Mouse (Mus musculus) layer of hippocampus, adult 2 months (tissue): ENCODE results near the gene Erich3. TPM values are rescaled to one million over a fixed set of nuclear protein-coding genes. Genes with fewer than 3 reads are reported as not detected.
A peak's percentile ranks its signal among the peaks of the same experiment; 100 is the strongest.

Experiments used
- DNase-seq, 2 experiments: peaks; one replicate each; pipeline ENCODE4 v3.0.0; 2022; ENCODE audit warnings: low spot score in 2 of 2
- H3K27ac ChIP-seq: fragments of 200-600 bp; 2 replicates; pipeline ENCODE4 v1.8.1; 2022
- H3K4me3 ChIP-seq: fragments of 200-600 bp; 2 replicates; pipeline ENCODE4 v1.8.1; 2022; ENCODE audit warnings: mild to moderate bottlenecking
- CTCF ChIP-seq: fragments of 200-600 bp; conservative IDR thresholded peaks from 2 replicates; pipeline ENCODE4 v1.8.1; 2022; ENCODE audit warnings: antibody characterized with exemption, mild to moderate bottlenecking, moderate library complexity
- total RNA-seq, 2 experiments: library from RNA; stranded (reverse); gene quantifications; 2 replicates each; pipeline ENCODE4 v1.2.3; 2021

Gene Erich3
- total RNA-seq, 2 experiments from 2014 or later: 7.7 TPM

DNA sequence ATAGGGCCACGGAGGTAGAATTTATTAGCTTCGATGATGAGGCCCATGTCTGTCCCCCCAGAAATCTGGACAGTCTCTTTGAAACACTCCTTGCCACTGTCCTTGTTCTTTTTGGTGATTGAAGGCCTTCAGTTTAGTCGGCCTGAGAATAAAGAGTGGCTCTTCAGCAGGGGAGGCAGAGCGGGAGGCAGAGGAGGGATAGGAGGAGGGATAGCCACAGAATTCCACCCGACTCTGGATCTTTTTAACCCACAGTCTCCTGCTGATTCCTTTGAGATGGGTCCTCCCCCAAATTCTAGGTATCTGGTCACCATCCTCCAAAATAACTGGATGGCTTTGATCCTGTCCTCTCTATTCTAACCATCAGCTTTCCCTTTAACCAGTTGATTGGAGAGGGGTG lies 10.2 kb upstream of the Erich3 start:
- no peak for TF ChIP-seq CTCF
- H3K27ac ChIP-seq: peak overlapping the region; percentile 2; the same call in 1 of the 2 replicates
- DNase-seq: no peak

DNA sequence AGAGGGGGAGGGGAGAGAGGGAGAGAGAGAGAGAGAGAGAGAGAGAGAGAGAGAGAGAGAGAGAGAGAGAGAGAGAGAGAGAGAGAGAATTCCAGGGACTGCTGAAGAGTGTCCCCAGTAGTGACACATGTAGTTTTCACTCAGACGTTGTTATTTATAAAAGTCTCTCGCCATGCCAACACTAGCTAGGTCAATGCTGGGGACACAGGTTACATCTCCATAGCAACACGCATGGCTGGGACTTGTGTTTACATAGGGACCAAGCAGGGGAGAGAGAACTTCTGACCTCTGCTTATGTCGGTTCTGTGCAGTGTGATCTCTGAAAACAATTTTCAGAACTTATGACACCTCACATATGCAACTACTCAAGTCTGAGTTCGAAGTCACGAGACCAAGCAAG lies 9.4 kb upstream of the Erich3 start:
- H3K27ac ChIP-seq: no peak overlapping the region
- no peak for DNase-seq
- TF ChIP-seq CTCF: no peak
- H3K4me3 ChIP-seq: no peak overlapping the region

More for the DNA sequence above, 10.2 kb upstream of the Erich3 start:
- peak overlapping the region; percentile 15; the same call in 1 of the 2 replicates for H3K4me3 ChIP-seq

GRCm38 (mm10) chr3:154654901-154655300 lies 8.8 kb upstream of the Erich3 start:
- DNase-seq: no peak
- no peak for TF ChIP-seq CTCF
- no peak overlapping the region for H3K4me3 ChIP-seq
- no peak overlapping the region for H3K27ac ChIP-seq

- no peak for DNase-seq
- H3K4me3 ChIP-seq: no peak overlapping the region
- H3K27ac ChIP-seq: no peak overlapping the region
- TF ChIP-seq CTCF: no peak
These were observed 7.9 kb upstream of the Erich3 start for GRCm38 (mm10) chr3:154655711-154656110.

DNA sequence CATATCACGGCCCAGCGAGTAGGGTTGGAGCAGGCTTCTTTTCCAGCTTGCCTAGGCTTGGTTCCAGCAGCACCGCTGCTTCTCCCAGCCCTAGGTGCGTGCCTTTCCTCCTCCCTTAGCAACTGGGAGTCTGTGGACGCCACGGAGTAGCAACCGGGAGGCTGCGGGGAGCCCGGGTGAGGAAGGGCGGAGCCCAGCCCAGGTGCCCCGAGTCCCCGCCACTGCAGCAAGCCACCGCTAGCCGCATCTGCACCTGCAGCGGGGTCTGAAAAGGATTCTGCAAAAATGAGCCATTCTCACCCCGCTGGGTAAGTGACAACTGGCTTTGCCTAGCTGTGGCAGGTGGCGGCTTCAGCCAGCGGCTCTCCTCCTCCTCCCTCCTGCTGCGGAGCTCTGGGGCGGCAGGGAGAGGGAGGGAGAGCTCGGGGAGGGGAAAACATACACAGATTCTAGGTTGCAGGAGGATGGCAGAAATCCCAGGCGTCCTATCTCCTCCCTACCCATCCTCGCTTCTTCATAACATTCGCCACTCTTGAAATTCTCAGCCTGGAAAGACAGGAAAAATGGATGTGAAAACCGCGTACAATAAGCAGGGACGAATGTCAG lies 420 bp downstream of the Erich3 start:
- TF ChIP-seq CTCF: no peak
- peak; percentile 67 to 80 for DNase-seq
- peak overlapping the region; percentile 65 for H3K4me3 ChIP-seq

DNA sequence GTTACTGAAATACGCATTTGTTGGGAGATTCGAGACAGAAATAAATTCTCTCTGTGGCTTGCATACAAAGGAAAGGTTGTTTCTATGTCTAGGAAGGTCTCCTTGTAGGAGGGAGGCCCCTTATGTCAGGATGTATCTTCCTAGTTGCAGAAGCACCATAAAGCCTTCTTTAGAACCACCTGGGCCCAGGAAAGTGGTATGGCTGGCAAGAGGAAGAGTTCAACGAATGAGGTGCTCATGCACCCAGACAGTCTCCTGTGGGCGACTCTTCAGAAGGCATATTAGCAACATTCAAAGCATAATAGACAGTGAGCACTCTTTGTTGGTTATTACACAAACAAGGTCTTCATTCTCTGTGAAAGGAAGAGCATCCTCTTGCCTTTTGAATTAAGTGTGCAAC lies 977 bp downstream of the Erich3 start:
- Histone ChIP-seq H3K4me3 (peak overlapping the region; percentile 65), H3K27ac (peak overlapping the region; percentile 97)
- DNase-seq: no peak
- no peak; the same call in 1 of the 2 replicates for TF ChIP-seq CTCF

More for the DNA sequence above, 420 bp downstream of the Erich3 start:
- H3K27ac ChIP-seq: peak overlapping the region; percentile 97

DNA sequence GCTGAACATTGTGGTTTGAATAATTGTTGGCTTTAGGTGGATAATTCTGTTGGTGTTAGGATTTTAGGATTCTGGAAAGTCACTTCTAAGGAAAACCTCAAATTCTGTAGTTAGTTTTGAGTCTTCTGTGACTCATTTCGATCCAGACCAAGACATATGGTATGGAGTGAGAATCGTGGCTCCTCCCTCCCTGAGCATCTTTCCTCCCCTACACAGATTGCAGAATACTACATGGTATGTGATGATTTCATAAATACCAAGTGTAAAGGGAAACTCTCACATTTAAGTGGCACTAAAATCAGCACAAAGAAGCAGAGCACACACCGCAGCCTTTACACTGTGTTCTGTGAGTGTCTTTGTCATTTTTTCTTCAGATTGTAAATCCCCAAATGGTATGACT lies 4.8 kb downstream of the Erich3 start:
- TF ChIP-seq CTCF: no peak
- no peak for DNase-seq

DNA sequence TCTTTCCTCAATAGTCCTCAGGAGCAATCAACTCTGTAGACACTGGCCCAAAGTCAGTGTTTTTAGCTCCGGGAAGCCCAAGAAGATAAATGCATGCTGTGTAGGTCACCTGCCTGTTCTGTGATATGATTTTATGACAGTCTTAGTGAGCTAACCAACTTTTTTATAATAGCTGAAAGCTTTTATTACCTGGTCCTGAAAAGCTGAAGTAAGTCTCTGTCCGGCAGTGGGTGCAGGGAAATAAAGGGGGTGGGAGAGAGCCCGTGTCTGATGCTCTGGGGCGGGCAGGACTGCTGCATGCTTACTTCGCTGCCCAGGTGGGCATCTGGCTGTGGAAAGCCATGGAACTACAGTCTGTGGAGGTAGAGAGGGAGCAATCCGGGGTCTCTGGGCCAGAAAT lies 6.9 kb downstream of the Erich3 start:
- no peak overlapping the region for H3K27ac ChIP-seq
- no peak for DNase-seq
- H3K4me3 ChIP-seq: no peak overlapping the region
- TF ChIP-seq CTCF: no peak

More for the DNA sequence above, 4.8 kb downstream of the Erich3 start:
- Histone ChIP-seq H3K4me3 (no peak overlapping the region), H3K27ac (no peak overlapping the region)

GRCm38 (mm10) chr3:154671013-154671412 lies 7.4 kb downstream of the Erich3 start:
- no peak for TF ChIP-seq CTCF
- DNase-seq: no peak
- Histone ChIP-seq H3K4me3 (no peak overlapping the region), H3K27ac (no peak overlapping the region)

DNA sequence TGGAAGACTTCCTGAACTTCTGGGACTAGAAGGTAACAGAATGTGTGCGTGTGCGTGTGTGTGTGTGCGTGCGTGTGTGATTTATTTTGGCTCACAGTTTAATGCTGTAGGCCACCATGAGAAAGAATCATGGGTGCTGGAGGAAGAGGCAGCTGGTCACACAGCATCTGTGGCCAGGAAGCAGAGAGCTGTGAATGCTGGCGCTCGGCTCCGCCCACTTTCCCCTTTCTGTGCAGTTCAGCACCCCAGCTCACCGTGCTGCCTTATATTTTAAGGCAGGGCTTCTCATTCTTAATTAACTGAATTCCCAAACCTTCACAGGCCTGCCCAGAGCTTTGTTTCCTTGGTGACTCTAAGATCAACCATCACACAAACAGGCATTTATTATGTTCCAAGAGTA lies 9.7 kb downstream of the Erich3 start:
- Histone ChIP-seq H3K4me3 (no peak overlapping the region), H3K27ac (no peak overlapping the region)
- no peak for DNase-seq
- no peak for TF ChIP-seq CTCF

DNA sequence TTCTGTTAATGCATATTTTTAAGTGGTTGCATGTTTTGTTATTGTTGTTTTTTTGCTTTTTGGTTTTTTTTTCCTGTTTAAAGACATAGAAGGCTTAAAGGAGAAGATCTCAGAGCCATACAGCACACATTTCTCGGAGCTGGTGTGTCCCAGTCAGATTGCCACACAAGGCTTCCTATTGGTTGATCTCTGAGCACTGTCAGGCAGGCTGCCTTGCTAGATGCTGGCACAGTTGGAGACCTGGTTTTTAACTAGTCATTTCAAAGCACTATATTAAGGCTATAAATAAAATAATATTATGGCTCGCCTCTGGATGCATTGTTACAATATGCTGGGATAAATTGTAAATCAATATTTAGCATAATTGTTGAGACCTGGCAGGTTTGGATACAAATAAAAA lies 18.9 kb downstream of the Erich3 start:
- H3K4me3 ChIP-seq: no peak overlapping the region
- H3K27ac ChIP-seq: no peak overlapping the region
- no peak for TF ChIP-seq CTCF
- no peak for DNase-seq

GRCm38 (mm10) chr3:154683667-154684066 lies 20.0 kb downstream of the Erich3 start:
- Histone ChIP-seq H3K27ac (no peak overlapping the region), H3K4me3 (no peak overlapping the region)
- no peak for DNase-seq
- TF ChIP-seq CTCF: no peak

DNA sequence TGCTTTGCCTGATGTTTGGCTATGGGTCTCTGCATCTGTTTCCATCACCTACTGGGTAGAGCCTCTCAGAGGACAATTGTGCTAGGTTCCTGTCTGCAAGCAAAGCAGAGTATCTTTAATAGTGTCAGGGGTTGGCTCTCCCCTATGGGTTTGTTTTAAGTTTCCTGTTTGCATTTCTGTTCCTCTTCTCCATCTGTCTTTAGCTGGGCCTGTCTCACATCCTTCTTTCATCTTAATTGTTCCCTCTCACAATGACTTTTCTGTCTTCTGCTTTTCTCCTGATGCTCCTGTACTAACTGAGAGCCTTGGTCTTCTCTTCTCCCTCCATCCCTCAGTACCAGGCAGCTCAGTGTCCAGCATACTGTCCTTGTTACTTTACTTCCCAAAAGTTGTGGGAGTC lies 26.6 kb downstream of the Erich3 start:
- H3K27ac ChIP-seq: 0 out of 2 replicates have a peak overlapping the region, but pooled peaks have one; percentile 16
- DNase-seq: no peak
- no peak overlapping the region for H3K4me3 ChIP-seq
- TF ChIP-seq CTCF: no peak

DNA sequence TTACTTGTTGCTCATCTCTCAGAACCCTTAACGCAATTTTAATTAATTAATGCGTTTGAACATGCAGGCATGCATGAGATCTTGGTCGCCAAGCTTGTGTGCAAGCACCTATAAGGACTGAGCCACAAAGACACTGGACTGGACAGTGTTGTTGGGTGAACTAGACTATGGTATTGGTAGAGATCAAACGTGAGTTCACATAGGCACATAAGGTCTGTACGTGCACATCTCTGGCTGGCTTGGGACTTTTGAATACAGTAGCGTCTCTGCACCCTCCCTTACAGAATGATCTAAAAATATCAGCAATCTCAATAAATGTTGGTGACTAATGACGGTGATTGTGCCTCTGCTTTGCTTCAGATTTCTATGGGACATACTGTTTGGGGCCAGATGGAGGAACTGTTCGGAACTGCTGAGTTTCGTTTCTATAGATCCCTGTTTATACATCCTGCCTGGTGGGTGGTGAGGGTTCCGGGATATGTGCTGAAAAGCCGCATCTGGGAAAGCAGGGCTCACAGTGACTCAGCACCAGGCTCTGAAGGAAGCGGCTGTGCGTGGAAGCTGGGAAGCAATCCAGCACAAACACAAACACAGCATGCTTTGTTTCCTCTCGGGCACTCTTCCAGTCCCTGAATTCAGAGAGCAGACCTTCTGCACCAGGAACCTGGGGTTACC lies 28.4 kb downstream of the Erich3 start:
- Histone ChIP-seq H3K27ac (peak overlapping the region; percentile 71), H3K4me3 (peak overlapping the region; percentile 48)
- peak; percentile 86 to 93 for DNase-seq
- TF ChIP-seq CTCF: no peak
